Mouse (Mus musculus) lung, embryonic 14.5 days (tissue): ENCODE measurements around the gene Tspan12. TPM values are rescaled to one million over a fixed set of nuclear protein-coding genes. Genes with fewer than 3 reads are reported as not detected.

Experiments used
- ATAC-seq: fragments of 200-750 bp; cut with Nextera tagmentation; 2 replicates; pipeline ENCODE4 v1.8.0; 2017; ENCODE audit warnings: mild to moderate bottlenecking, moderate TSS enrichment, moderate library complexity; ENCODE audit not compliant: insufficient read depth
- DNase-seq: peaks from one replicate; pipeline ENCODE4 v3.0.0-alpha.2; 2015
- H3K27ac ChIP-seq: fragments of 300-500 bp; sonication (generic); 2 replicates; pipeline ENCODE4 v1.5.1; 2014; ENCODE audit warnings: low read depth, mild to moderate bottlenecking, moderate library complexity
- H3K27me3 ChIP-seq: fragments of 300-500 bp; sonication (generic); 2 replicates; pipeline ENCODE4 v1.6.1; 2014; ENCODE audit warnings: low read length, control low read depth; ENCODE audit not compliant: insufficient read depth
- H3K36me3 ChIP-seq: fragments of 300-500 bp; sonication (generic); 2 replicates; pipeline ENCODE4 v1.6.1; 2014; ENCODE audit warnings: control low read depth; ENCODE audit not compliant: insufficient read depth
- H3K4me1 ChIP-seq: fragments of 300-500 bp; sonication (generic); 2 replicates; pipeline ENCODE4 v1.6.1; 2014; ENCODE audit warnings: antibody characterized with exemption, control low read depth; ENCODE audit not compliant: insufficient read depth
- H3K4me2 ChIP-seq: fragments of 300-500 bp; sonication (generic); 2 replicates; pipeline ENCODE4 v1.6.1; 2014; ENCODE audit warnings: mild to moderate bottlenecking
- H3K4me3 ChIP-seq: fragments of 300-500 bp; sonication (generic); 2 replicates; pipeline ENCODE4 v1.5.1; 2014; ENCODE audit warnings: low read depth, low read length
- H3K9ac ChIP-seq: fragments of 300-500 bp; sonication (generic); 2 replicates; pipeline ENCODE4 v1.6.1; 2014
- H3K9me3 ChIP-seq: fragments of 300-500 bp; sonication (generic); 2 replicates; pipeline ENCODE4 v1.6.1; 2016; ENCODE audit warnings: low read depth, low read length, control low read depth
- CTCF ChIP-seq: IDR thresholded peaks from 2 replicates; pipeline ENCODE4 v1.5.1; 2016; ENCODE audit warnings: antibody characterized with exemption, low read depth
- WGBS: fragments of 180-500 bp; shearing (Covaris S2); extraction: QIAGEN DNeasy Blood & Tissue Kit; methylation state at CpG from one replicate; pipeline ENCODE4 v1.1.7; 2014; 5-methylcytosine and 5-hydroxymethylcytosine counted together
- polyA plus RNA-seq: library from polyadenylated mRNA; unstranded; fragments of >200 nt; fragmentation: Nextera tagmentation; extraction: Ambion mirVana; gene quantifications from 2 replicates; pipeline ENCODE4 v1.2.1, GENCODE M21; 2014

The Tspan12 gene
- polyA plus RNA-seq, 1 experiment from 2014 or later: 53.0 TPM

DNA sequence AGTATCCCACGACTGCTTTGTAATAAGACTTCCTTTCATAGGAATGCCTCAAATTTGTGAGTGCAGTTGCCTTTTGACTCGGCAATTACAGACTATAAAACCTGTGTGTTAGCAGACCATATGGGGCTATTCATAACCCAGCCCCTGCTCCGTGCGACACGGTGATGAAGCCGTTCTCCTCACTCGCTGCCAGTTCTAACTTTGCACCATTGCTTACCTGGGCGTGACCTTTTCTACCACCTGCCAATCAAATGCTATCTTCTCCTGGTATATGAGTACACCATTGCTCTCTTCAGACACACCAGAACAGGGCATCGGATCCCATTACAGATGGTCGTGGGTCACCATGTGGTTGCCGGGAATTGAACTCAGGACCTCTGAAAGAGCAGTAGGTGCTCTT, 64.6 kb downstream of the Tspan12 start:
- 72% methylated on average over 11 of the region's 11 CpGs for WGBS
- Histone ChIP-seq H3K27me3 (no peaks in the 10 kb centered on the region), H3K4me3 (no peak overlapping the region), H3K4me1 (no peaks in the 10 kb centered on the region), H3K36me3 (no peaks in the 10 kb centered on the region), H3K4me2 (no peak overlapping the region), H3K9ac (no peak overlapping the region), H3K27ac (no peak overlapping the region), H3K9me3 (no peaks in the 10 kb centered on the region)
- no peak for ATAC-seq
- no peak for TF ChIP-seq CTCF
- DNase-seq: no peak

DNA sequence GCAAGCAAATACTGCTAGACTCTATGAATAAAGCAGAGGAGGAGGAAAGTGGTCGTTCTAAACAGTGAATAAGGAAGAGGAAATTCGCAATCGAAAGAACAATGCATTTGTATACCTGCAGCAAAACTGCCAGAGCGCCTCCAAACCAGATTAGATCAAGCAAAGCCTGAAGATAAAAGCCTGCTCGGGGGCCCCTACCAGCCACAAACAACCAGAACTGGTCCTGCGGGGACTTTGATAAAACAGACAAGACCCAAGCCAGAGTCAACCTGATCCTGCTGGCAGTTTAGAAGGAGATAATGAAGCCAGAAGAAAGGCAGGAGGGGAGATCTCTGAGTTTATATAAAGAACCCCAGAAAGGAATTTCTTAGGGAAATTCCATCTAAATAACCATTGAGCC, 65.0 kb downstream of the Tspan12 start:
- 48% methylated on average over 6 of the region's 6 CpGs for WGBS
- TF ChIP-seq CTCF: no peak
- Histone ChIP-seq H3K9me3 (no peaks in the 10 kb centered on the region), H3K27me3 (no peaks in the 10 kb centered on the region), H3K36me3 (no peaks in the 10 kb centered on the region), H3K27ac (no peak overlapping the region), H3K4me3 (no peak overlapping the region), H3K9ac (no peak overlapping the region), H3K4me1 (no peaks in the 10 kb centered on the region), H3K4me2 (no peak overlapping the region)
- peak; percentile 15 for DNase-seq
- no peak for ATAC-seq

- Histone ChIP-seq H3K9ac (no peak overlapping the region), H3K4me2 (no peak overlapping the region), H3K27ac (no peak overlapping the region), H3K4me3 (no peak overlapping the region), H3K9me3 (no peaks in the 10 kb centered on the region), H3K36me3 (0 out of 2 replicates have a peak, but pooled peaks cover 4% of the 10 kb centered on the region), H3K4me1 (no peaks in the 10 kb centered on the region), H3K27me3 (no peaks in the 10 kb centered on the region)
- 65% methylated on average over 7 of the region's 7 CpGs for WGBS
- TF ChIP-seq CTCF: no peak
- DNase-seq: no peak
- no peak for ATAC-seq
Observed at GRCm38 (mm10) chr6:21774213-21774916, 78.0 kb downstream of the Tspan12 start.

DNA sequence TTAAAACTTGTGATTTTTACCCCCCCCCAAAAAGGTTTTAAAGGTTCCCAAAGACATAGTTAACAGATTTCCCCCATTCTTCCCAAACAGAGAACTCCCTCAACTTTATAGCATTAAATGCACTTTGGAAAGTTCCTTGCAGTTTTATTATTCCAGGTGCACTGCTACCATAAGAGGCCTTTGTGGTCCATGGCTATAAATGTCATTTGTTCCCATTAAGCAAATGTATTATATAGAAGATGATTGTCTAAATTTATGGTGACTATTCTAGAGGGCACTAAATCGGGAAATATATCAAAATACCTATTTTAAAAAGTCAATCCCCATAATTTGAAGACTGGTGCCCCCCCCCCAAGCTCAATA, 82.9 kb downstream of the Tspan12 start:
- Histone ChIP-seq H3K27ac (no peak overlapping the region), H3K4me2 (no peak overlapping the region), H3K4me1 (no peaks in the 10 kb centered on the region), H3K4me3 (no peak overlapping the region), H3K9ac (no peak overlapping the region), H3K27me3 (no peaks in the 10 kb centered on the region), H3K9me3 (no peaks in the 10 kb centered on the region), H3K36me3 (0 out of 2 replicates have a peak, but pooled peaks cover 4% of the 10 kb centered on the region)
- 85% methylated on average over 1 of the region's 1 CpGs for WGBS
- ATAC-seq (no peak), DNase-seq (no peak)
- no peak for TF ChIP-seq CTCF

DNA sequence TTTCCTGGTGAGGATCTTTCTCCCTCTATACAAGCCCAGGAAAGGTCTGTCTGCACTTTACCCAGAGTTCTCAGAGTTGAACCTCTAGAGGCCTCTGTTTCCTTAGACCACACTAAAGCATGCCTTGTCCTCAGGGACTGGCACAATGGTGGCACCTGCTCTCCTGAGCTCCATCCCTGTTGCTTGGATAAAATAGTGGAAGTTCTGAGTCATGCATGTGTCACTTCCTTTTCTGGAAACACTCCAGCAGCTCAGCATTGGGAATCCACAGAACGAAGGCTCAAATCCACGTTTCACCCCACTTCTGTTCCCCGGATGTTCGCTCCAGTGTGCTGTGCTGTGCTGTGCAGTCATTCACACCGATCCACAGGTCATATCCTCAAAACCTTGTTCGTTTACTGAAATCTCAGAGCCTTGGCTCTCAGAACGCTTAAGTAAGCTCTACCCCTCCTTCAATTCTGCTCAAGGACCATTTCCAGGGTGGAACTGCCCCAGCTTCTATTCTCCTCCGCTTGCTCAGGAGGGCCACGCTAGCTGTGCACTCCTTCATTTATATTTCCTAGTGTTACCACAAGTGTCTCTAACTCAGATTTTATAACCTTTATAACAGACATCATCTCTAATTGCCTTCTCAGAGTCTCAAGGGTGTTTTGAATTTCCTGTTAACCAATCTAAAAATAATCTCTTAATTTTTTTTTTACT, 83.4 kb downstream of the Tspan12 start:
- H3K4me2 ChIP-seq: no peak overlapping the region
- ATAC-seq: no peak
- WGBS: 68% methylated on average over 9 of the region's 9 CpGs
- H3K27ac ChIP-seq: no peak overlapping the region
- no peaks in the 10 kb centered on the region for H3K4me1 ChIP-seq
- peak; percentile 27 for DNase-seq
- no peak overlapping the region for H3K9ac ChIP-seq
- no peaks in the 10 kb centered on the region for H3K9me3 ChIP-seq
- H3K27me3 ChIP-seq: no peaks in the 10 kb centered on the region
- no peak overlapping the region for H3K4me3 ChIP-seq
- TF ChIP-seq CTCF: no peak
- 0 out of 2 replicates have a peak, but pooled peaks cover 4% of the 10 kb centered on the region for H3K36me3 ChIP-seq

GRCm38 (mm10) chr6:21767787-21768221, 84.5 kb downstream of the Tspan12 start:
- 0 out of 2 replicates have a peak, but pooled peaks cover 4% of the 10 kb centered on the region for H3K36me3 ChIP-seq
- WGBS: 59% methylated on average over 12 of the region's 12 CpGs
- no peaks in the 10 kb centered on the region for H3K27me3 ChIP-seq
- TF ChIP-seq CTCF: no peak
- peak; percentile 63 for DNase-seq
- no peak overlapping the region for H3K4me3 ChIP-seq
- H3K9ac ChIP-seq: no peak overlapping the region
- ATAC-seq: peak; percentile 17; the same call in 1 of the 2 replicates
- H3K4me2 ChIP-seq: no peak overlapping the region
- H3K27ac ChIP-seq: no peak overlapping the region
- no peaks in the 10 kb centered on the region for H3K9me3 ChIP-seq
- H3K4me1 ChIP-seq: no peaks in the 10 kb centered on the region

- H3K27ac ChIP-seq: no peak overlapping the region
- H3K27me3 ChIP-seq: no peaks in the 10 kb centered on the region
- DNase-seq: no peak
- no peak overlapping the region for H3K9ac ChIP-seq
- no peaks in the 10 kb centered on the region for H3K4me1 ChIP-seq
- 80% methylated on average over 1 of the region's 1 CpGs for WGBS
- ATAC-seq: no peak
- H3K4me3 ChIP-seq: no peak overlapping the region
- no peak for TF ChIP-seq CTCF
- no peak overlapping the region for H3K4me2 ChIP-seq
- H3K9me3 ChIP-seq: no peaks in the 10 kb centered on the region
- H3K36me3 ChIP-seq: no peaks in the 10 kb centered on the region
Observed at GRCm38 (mm10) chr6:21747536-21747935, 104.8 kb downstream of the Tspan12 start.
